Mouse (Mus musculus): ENCODE measurements at regions not wholly inside any gene's neighbourhood (a gene's known extent, or its start where the extent isn't known, plus 50 kb on each side); places are given as distances from the start of the nearest gene placed in this dataset.

DNA sequence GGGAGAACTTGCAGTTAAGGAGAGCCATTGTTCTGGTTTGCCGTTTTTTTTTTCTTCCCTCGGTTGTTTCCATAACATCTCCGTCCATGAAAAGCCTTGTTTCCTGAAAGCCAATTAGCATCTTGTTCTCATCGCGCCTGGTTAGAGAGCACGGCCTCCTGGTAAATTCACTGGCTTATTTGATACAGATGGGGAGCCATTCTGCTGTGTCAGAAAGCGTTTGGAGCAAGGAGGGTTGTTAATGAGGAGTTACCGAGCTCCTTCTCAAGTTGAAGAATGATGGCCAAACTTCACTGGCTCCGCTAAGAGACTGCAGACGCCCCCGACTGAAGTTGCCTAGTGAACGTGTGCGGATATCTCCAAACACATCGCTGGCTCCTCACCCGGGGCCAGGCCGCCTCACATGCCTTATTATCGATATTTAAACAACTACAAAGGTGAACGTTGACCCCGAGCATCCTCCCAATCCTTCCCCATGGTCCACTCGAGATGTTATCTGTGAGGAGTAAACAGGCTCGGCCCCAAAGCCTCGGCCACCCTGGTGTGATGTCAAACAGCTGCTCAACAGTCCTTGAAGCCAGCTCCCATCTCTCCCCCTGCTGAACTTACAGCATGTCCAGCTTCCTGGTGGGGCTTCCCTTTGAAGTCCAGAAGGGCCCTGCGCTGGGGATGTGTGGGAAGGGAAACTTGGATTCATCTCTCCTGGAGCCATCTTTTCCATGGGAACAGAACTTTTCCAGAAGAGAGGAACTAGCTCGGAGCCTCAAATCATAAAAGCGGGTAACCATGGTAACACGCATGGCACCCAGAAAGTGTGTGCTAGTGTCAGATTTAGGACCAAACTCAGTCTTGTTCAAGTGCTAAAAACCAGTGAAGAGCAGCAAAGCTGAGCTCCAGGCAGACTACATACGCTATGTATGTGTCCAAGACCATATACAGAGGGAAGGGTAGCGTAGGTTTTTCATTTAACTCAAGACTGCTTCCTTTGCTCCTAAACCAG is 190.0 kb upstream of the Tbx3 start:
- no peak for DNase-seq (ENCODE audit: low spot score in 2 of 2)

- DNase-seq (ENCODE audit: low spot score in 2 of 2): no peak
Observed at GRCm38 (mm10) chr5:119483706-119484105, 186.8 kb upstream of the Tbx3 start.

- DNase-seq (ENCODE audit: low spot score in 2 of 2): no peak
Observed at GRCm38 (mm10) chr5:119486196-119486595, 184.3 kb upstream of the Tbx3 start.

DNA sequence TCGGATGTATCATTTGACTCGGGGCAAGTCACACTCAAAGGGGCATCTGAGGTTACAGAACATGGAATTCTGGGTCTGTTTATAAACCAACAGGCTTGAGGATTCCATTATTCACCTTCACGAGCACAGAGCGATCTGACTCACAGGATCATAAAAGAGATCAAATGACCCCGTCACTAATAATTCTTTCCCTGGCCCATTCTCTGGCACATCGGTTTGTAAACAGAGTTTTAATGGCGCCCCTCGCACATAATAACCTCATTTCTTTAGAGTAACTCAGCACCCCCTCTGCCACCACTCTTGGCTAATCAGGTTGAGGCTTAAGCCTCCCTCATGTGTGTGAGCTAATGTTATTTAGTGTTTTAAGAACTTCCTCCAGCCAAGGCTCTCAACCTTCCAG is 183.3 kb upstream of the Tbx3 start:
- DNase-seq (ENCODE audit: low spot score in 2 of 2): no peak

GRCm38 (mm10) chr5:119497501-119497900 is 173.0 kb upstream of the Tbx3 start:
- no peak for DNase-seq (ENCODE audit: low spot score in 2 of 2)

- no peak for DNase-seq (ENCODE audit: low spot score in 2 of 2)
Observed at GRCm38 (mm10) chr5:119498431-119498830, 172.0 kb upstream of the Tbx3 start.

GRCm38 (mm10) chr5:119507709-119508108 is 162.8 kb upstream of the Tbx3 start:
- no peak for DNase-seq (ENCODE audit: low spot score in 2 of 2)

GRCm38 (mm10) chr5:119518506-119519252 is 151.8 kb upstream of the Tbx3 start:
- DNase-seq (ENCODE audit: low spot score in 2 of 2): no peak

DNA sequence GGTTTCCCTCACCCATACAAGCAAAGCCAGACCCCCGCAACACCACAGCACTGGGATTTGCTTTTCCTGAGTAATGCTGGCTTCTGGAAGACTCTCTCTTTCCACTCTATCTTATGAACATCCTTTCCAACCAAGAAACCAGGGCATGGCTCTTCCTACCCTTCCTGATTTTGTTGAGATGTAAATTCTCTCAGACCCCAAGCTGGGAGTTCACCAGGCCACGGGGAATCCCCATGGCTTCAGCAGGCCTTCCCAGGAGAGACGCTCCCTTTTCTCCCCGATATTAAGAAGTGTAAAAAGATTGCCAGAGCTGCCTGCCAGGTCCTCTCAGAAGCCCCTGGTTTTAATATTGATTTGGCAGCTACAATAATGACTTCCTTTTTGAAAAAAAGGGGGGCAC is 146.3 kb upstream of the Tbx3 start:
- no peak for DNase-seq (ENCODE audit: low spot score in 2 of 2)

DNA sequence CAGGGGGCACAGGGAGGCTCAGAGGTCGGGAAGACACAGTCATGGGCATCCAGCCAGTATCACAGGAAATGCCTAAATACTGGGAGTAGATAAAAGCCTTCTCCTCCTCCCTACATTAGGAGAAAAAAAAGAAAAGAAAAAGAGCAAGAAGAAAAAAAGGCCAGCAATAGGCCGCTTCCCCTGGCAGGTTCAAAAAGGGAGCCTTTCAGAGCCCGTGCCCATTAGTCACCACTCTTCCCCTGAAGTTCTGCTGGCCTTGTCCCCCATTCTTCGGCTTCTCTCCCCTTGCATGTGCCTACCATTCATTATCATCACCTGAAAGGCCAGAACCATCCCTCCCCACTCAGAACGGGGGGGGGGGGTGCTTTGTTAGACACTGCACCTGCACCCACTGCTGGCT is 144.5 kb upstream of the Tbx3 start:
- no peak for DNase-seq (ENCODE audit: low spot score in 2 of 2)

- no peak for DNase-seq (ENCODE audit: low spot score in 2 of 2)
Observed at GRCm38 (mm10) chr5:119530009-119530408, 140.5 kb upstream of the Tbx3 start.

DNA sequence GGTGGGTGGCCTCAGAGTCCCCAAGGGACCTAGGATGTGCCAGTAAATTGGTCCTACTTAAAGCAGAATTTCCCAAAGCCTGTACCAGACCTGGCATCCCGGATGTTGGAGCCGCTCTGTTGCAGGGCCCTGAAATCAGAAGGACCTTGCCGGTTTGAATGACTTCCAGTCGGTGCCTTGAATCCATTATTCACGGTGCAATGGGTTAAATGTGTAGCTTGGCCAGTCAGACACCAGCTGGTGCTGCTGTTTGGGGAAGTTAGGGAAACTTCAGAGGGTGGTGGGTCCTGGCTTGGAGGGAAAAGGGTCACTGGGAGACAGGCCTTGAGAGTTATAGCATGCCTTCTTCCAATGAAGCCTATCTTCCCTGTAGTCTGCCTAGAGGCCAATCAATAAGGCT is 135.5 kb upstream of the Tbx3 start:
- DNase-seq (ENCODE audit: low spot score in 2 of 2): no peak

GRCm38 (mm10) chr5:119542836-119543235 is 127.6 kb upstream of the Tbx3 start:
- no peak for DNase-seq (ENCODE audit: low spot score in 2 of 2)

DNA sequence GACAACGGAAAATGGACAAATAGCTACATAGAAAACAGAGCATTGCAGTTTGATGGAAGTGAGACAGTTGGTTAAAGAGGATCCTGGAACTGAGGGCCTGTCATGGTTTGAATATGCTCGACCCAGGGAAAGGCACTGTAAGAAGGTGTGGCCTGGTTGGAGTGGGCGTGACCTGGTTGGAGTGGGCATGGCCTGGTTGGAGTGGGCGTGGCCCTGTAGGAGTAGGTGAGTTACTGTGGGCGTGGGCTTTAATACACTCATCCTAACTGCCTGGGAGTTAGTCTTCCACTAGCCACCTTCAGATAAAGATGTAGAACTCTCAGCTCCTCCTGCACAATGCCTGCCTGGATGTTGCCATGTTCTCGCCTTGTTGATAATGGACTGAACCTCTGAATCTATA is 126.8 kb upstream of the Tbx3 start:
- no peak for DNase-seq (ENCODE audit: low spot score in 2 of 2)

DNA sequence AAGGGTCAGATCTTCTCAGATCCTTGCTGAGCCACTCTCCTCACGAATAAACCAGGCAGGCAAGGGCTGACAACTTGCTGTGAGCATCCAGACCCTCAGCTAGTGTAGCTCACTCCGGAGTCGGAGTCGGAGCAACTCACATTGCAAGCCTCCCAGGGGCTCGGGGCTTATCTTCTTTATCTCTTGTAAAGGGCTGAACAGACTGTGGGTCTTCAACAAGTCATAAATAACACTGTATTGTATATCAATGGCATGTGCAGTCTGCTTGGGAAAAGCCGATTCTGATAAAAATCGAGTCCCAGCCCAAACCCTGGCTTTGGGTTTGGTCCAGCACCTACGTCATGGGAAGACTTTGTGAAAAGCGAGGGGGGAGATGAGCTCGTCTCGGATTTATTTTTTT is 125.8 kb upstream of the Tbx3 start:
- no peak for DNase-seq (ENCODE audit: low spot score in 2 of 2)

DNA sequence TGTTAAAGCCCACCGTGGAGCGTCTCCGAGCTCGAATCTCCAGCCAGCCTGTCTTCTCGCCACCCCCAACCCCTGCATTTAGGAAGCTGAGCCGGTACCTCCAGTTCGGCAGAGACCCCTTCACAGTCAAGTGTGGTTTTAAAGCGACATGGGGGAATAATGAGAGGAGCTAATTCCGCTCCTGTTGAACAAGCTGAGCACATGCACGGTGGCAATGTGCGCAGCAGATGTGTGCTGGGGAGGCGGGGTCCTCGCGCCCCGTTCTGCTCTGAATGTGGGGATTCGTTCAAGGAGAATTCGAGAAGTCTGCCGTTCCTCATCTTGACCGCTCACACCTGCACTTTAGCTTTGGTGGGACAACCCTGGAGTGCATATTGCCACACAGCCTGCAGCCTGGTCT is 123.4 kb upstream of the Tbx3 start:
- no peak for DNase-seq (ENCODE audit: low spot score in 2 of 2)

DNA sequence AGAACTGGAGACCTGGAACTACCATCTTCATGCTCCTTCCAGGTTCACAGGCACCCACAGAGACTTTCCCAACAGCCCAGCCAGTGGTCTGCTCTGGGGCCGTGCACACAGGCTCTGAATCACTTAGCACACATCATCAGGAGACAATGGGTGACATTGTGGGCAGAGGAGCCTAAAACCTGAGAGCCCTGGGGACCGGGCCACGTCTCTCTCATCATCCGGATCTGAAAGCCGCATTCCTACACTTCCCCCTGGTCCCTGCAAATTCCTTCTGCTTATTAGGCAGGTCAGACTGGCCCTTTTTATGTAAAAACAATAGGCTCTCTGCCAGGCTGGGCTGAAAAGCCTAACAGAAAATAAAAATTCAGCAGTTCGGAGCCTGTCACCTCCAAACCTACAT is 119.6 kb upstream of the Tbx3 start:
- DNase-seq (ENCODE audit: low spot score in 2 of 2): no peak

DNA sequence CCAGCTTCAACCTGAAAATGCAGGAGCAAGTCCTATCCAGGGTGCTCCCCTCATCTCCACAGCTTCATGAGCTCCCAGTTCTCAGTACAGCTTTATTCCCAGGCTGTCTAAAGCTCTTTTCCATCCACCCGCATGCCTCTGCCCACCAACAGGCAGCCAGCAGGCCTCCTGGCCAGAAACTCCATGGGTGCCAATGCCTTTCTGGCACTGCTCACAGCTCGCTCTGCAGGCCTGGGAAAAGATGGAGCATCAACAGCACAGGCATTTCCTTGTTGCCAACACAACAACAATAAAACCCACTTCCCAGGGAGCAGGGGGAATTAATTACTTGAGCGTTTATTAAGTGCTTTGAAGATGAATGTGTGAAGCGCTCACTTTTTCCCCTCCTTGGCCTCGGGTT is 117.0 kb upstream of the Tbx3 start:
- no peak for DNase-seq (ENCODE audit: low spot score in 2 of 2)

DNA sequence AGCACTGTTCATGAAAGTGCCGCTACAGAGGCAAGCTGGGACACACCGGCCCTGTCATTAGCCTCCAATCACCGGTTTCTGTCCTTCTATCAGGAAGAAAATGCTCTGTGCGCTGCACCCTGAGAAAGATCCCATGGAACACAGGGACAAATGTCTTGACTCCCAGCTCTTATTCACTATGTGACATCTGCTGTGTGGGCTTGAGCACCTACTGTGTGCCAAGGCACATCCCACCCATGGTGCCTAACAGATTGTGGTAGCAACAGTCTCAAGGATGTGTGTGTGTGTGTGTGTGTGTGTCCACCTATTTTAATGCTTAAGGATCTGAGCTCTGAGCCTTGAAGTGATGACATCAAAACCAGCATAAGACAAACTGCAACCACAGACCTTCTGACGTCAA is 113.4 kb upstream of the Tbx3 start:
- DNase-seq (ENCODE audit: low spot score in 2 of 2): no peak

DNA sequence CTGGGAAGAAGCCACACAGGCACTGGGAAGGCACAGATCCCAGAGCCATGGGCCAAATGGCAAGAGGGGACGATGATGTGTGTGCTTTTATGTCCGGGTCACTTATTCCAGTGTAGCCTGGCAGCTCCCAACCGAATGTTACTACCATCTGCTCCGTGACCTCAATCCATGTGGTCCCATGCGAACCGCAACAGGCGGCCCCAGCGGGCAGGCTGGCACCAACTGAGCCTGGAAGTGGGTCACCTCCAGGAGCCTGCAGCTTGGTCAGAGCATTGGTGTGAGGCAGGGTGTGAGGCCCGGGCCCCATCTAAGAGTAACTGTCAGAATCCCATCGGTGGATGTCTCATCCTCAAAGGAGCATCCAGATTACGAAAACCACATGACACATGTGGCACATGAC is 110.8 kb upstream of the Tbx3 start:
- no peak for DNase-seq (ENCODE audit: low spot score in 2 of 2)

DNA sequence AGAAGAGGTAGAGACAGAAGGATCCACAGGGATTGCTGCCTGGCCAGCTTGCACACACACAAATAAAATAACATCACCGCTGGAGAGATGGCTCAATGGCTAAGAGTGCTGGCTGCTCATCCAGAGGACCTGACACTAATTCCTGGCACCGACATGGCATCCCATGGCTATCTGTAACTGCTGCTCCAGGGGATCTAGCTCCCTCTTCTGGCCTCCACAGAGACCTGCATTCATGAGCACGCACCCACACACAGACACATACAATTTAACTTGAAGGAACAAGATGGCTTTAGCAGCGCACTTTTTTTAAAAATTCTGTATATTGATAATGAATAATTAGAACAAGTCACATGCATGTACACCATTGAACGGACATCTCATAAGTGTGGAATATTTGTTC is 110.1 kb upstream of the Tbx3 start:
- DNase-seq (ENCODE audit: low spot score in 2 of 2): no peak

- DNase-seq (ENCODE audit: low spot score in 2 of 2): no peak
Observed at GRCm38 (mm10) chr5:119561531-119561930, 108.9 kb upstream of the Tbx3 start.
